Mouse (Mus musculus) liver, postnatal 0 days (tissue): ENCODE measurements at regions not wholly inside any gene's neighbourhood (a gene's known extent, or its start where the extent isn't known, plus 50 kb on each side); places are given as distances from the start of the nearest gene placed in this dataset.

Source experiments
- ATAC-seq: fragments of 200-750 bp; cut with Nextera tagmentation; 2 replicates; pipeline ENCODE4 v1.8.0; 2017; ENCODE audit warnings: mild to moderate bottlenecking, moderate library complexity
- DNase-seq: peaks from one replicate; pipeline ENCODE4 v3.0.0-alpha.2; 2016
- H3K27ac ChIP-seq: fragments of 300-500 bp; sonication (generic); 2 replicates; pipeline ENCODE4 v1.5.1; 2014; ENCODE audit warnings: antibody characterized with exemption, moderate library complexity, mild to moderate bottlenecking, low read depth
- H3K27me3 ChIP-seq: fragments of 300-500 bp; sonication (generic); 2 replicates; pipeline ENCODE4 v1.6.1; 2014; ENCODE audit warnings: low read length, control low read depth, mixed read lengths; ENCODE audit not compliant: insufficient read depth
- H3K36me3 ChIP-seq: fragments of 300-500 bp; sonication (generic); replicated peaks from 2 replicates; pipeline ENCODE4 v1.6.1; 2014; ENCODE audit warnings: mild to moderate bottlenecking, control low read depth, low read length, moderate library complexity, mixed read lengths; ENCODE audit not compliant: insufficient read depth
- H3K4me1 ChIP-seq: fragments of 300-500 bp; sonication (generic); 2 replicates; pipeline ENCODE4 v1.6.1; 2014; ENCODE audit warnings: antibody characterized with exemption, mild to moderate bottlenecking, control low read depth; ENCODE audit not compliant: insufficient read depth
- H3K4me2 ChIP-seq: fragments of 300-500 bp; sonication (generic); 2 replicates; pipeline ENCODE4 v1.6.1; 2014; ENCODE audit warnings: low read depth, mild to moderate bottlenecking, low read length, moderate library complexity, mixed read lengths
- H3K4me3 ChIP-seq: fragments of 300-500 bp; sonication (generic); 2 replicates; pipeline ENCODE4 v1.5.1; 2014; ENCODE audit warnings: low read depth, low read length
- H3K9ac ChIP-seq: fragments of 300-500 bp; sonication (generic); replicated peaks from 2 replicates; pipeline ENCODE4 v1.6.1; 2014; ENCODE audit warnings: mild to moderate bottlenecking, moderate library complexity
- H3K9me3 ChIP-seq: fragments of 300-500 bp; sonication (generic); 2 replicates; pipeline ENCODE4 v1.6.1; 2016; ENCODE audit warnings: mild to moderate bottlenecking, control low read depth, low read length, mixed read lengths
- CTCF ChIP-seq: sonication (generic); IDR thresholded peaks from 2 replicates; pipeline ENCODE4 v1.5.1; 2016; ENCODE audit warnings: antibody characterized with exemption, low read depth
- EP300 ChIP-seq: IDR thresholded peaks from 2 replicates; pipeline ENCODE4 v1.6.1; 2016; ENCODE audit warnings: antibody characterized with exemption, low read depth, mild to moderate bottlenecking
- WGBS: fragments of 180-500 bp; shearing (Covaris S2); extraction: QIAGEN DNeasy Blood & Tissue Kit; methylation state at CpG from one replicate; pipeline ENCODE4 v1.1.7; 2014; ENCODE audit not compliant: insufficient replicate concordance; 5-methylcytosine and 5-hydroxymethylcytosine counted together

DNA sequence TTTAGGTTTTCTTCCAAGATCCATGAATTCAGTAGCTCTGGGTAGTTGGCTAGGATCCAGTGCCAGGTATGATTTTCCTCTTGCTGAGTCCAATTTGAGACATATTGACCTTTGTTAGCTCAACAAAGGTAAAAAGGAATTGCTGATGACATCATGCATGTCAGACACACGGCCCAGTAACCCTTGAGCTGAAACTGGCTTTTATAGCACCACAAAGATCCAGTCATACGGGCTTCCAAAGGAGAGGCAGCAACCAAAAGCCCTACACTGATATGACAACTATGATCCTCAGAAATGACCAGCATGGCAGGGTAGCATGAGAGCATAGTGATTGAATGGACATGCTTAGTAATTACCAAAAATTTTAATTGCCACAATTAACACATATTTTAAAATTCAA, 258.0 kb upstream of the Defb41 start:
- 0 out of 2 replicates have a peak, but pooled peaks cover 3% of the 10 kb centered on the region for H3K9me3 ChIP-seq
- H3K36me3 ChIP-seq, result no peaks in the 10 kb centered on the region
- H3K4me3 ChIP-seq, result no peak overlapping the region
- H3K4me1 ChIP-seq, result no peaks in the 10 kb centered on the region
- no peak overlapping the region for H3K9ac ChIP-seq
- no peaks in the 10 kb centered on the region for H3K27me3 ChIP-seq
- ATAC-seq (no peak), DNase-seq (no peak)
- no peak for TF ChIP-seq EP300
- TF ChIP-seq CTCF, result no peak
- no peak overlapping the region for H3K27ac ChIP-seq
- H3K4me2 ChIP-seq, result no peak overlapping the region
- WGBS, result 52% methylated on average over 2 of the region's 2 CpGs

DNA sequence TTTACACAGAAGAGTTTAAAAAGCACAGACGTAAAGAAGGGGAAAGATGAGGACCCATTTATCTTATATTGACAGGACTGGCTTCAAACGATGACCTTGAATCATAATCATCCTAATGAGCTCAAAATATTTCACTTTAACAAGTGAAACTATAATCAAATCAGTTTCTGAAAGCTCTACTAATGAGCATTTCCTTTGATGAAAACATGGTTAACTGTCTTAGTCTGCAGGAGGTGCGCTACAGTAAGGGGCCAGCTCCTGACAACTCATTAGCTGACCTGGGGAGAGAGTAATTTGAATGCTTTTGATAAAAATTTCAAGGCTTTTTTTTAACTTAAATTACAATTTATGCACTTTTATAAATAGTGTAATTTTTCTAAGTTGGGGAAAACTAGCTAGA, 247.8 kb upstream of the Defb41 start:
- Histone ChIP-seq H3K27me3 (no peaks in the 10 kb centered on the region), H3K36me3 (no peaks in the 10 kb centered on the region), H3K9me3 (no peaks in the 10 kb centered on the region), H3K4me2 (no peak overlapping the region), H3K27ac (no peak overlapping the region), H3K9ac (no peak overlapping the region), H3K4me3 (no peak overlapping the region), H3K4me1 (no peaks in the 10 kb centered on the region)
- ATAC-seq, result no peak
- no peak for DNase-seq
- no peak for TF ChIP-seq EP300
- no peak for TF ChIP-seq CTCF
- 70% methylated on average over 3 of the region's 3 CpGs for WGBS

DNA sequence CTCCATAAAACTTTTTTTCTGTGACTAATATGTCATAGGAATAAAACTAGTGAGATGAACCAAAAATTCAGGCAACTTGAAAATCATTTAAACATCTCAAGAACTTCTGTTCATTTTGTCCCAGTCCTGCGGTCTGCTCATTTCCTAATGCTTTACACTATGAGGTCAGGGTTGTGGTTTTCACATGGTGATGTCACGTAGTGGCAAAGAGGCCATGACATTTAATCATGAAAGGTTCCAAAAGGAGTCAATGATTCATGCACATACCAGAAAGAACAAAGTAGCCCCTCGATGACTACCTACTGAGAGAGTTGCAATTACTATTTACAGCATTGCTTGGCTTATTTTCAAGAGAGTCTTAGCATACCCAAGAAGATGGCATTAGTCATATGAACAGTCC, 233.6 kb upstream of the Defb41 start:
- ATAC-seq (no peak), DNase-seq (no peak)
- TF ChIP-seq EP300 (no peak), CTCF (no peak)
- Histone ChIP-seq H3K9ac (no peak overlapping the region), H3K36me3 (no peaks in the 10 kb centered on the region), H3K4me1 (no peaks in the 10 kb centered on the region), H3K4me2 (no peak overlapping the region), H3K4me3 (no peak overlapping the region), H3K27me3 (no peaks in the 10 kb centered on the region), H3K27ac (no peak overlapping the region), H3K9me3 (no peaks in the 10 kb centered on the region)
- WGBS, result 60% methylated on average over 3 of the region's 3 CpGs

- no peak overlapping the region for H3K4me2 ChIP-seq
- WGBS, result 75% methylated on average over 2 of the region's 2 CpGs
- H3K27me3 ChIP-seq, result no peaks in the 10 kb centered on the region
- DNase-seq (no peak), ATAC-seq (no peak)
- H3K36me3 ChIP-seq, result no peaks in the 10 kb centered on the region
- H3K4me3 ChIP-seq, result no peak overlapping the region
- no peak overlapping the region for H3K9ac ChIP-seq
- H3K9me3 ChIP-seq, result no peaks in the 10 kb centered on the region
- no peak for TF ChIP-seq EP300
- TF ChIP-seq CTCF, result no peak
- H3K4me1 ChIP-seq, result no peaks in the 10 kb centered on the region
- no peak overlapping the region for H3K27ac ChIP-seq
Observed at GRCm38 (mm10) chr1:18468496-18468895, 203.6 kb upstream of the Defb41 start.

DNA sequence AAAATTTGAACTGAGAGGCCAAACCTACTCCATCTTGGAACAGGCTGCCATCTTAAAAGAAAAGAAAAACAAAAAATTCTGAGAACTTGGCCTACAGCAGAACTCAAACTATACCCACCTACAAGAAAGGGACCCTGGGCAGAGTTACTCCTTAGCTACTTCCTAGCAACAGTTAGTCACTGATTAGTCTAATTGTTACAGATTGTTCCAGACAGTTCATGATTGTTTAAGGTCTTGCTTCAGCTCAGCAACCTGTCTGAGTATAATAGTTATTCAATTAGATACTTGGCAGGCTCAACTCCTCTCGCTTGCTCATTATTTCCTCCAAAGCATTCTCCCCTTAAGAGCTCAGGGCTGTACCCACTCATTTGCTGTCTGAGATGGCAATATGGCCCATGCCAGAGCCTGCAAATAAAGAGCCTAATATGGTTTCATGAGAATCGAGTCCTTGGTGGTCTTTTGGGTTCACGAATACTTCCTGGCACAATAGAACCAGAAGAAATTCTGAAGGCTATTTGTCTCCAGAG, 200.4 kb upstream of the Defb41 start:
- no peaks in the 10 kb centered on the region for H3K36me3 ChIP-seq
- TF ChIP-seq EP300, result no peak
- no peak for TF ChIP-seq CTCF
- H3K9ac ChIP-seq, result no peak overlapping the region
- no peaks in the 10 kb centered on the region for H3K9me3 ChIP-seq
- H3K27ac ChIP-seq, result no peak overlapping the region
- no peak overlapping the region for H3K4me3 ChIP-seq
- no peaks in the 10 kb centered on the region for H3K4me1 ChIP-seq
- no peak overlapping the region for H3K4me2 ChIP-seq
- no peak for DNase-seq
- WGBS, result 68% methylated on average over 3 of the region's 3 CpGs
- no peaks in the 10 kb centered on the region for H3K27me3 ChIP-seq
- ATAC-seq, result no peak

- TF ChIP-seq CTCF (no peak), EP300 (no peak)
- Histone ChIP-seq H3K4me1 (no peaks in the 10 kb centered on the region), H3K4me2 (no peak overlapping the region), H3K36me3 (no peaks in the 10 kb centered on the region), H3K9me3 (no peaks in the 10 kb centered on the region), H3K27ac (no peak overlapping the region), H3K27me3 (no peaks in the 10 kb centered on the region), H3K9ac (no peak overlapping the region), H3K4me3 (no peak overlapping the region)
- ATAC-seq (no peak), DNase-seq (no peak)
- 69% methylated on average over 1 of the region's 1 CpGs for WGBS
Observed at GRCm38 (mm10) chr1:18463218-18463617, 198.3 kb upstream of the Defb41 start.

DNA sequence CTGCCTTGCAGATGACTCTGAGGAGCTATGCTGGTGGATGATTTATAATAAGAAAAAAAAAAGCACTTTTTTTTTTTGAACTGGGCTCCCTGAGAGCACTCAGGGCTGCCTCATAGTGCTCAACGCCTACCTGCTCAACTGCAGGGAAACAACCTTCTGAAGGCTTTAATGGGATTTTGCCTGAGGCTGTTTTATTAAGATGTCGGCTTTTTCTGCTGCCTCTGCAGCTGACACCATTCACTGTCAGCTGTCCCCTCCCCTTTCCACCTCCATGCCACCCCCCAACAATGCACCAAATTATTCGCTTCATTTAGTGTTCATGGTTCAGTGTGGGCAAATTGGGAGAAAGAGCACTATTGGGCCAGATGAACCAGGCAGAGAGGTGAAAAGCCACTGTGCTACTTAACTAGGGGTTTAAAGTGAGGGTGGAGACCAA, 151.4 kb upstream of the Defb41 start:
- WGBS, result 60% methylated on average over 3 of the region's 3 CpGs

More for the DNA sequence above, 151.4 kb upstream of the Defb41 start:
- no peak for ATAC-seq
- no peak for DNase-seq
- no peaks in the 10 kb centered on the region for H3K9me3 ChIP-seq
- no peak for TF ChIP-seq EP300
- TF ChIP-seq CTCF, result no peak
- no peaks in the 10 kb centered on the region for H3K4me1 ChIP-seq
- no peak overlapping the region for H3K27ac ChIP-seq
- H3K27me3 ChIP-seq, result no peaks in the 10 kb centered on the region
- H3K36me3 ChIP-seq, result no peaks in the 10 kb centered on the region
- H3K4me2 ChIP-seq, result no peak overlapping the region
- no peak overlapping the region for H3K4me3 ChIP-seq
- H3K9ac ChIP-seq, result no peak overlapping the region
